In the genomic region with DNA sequence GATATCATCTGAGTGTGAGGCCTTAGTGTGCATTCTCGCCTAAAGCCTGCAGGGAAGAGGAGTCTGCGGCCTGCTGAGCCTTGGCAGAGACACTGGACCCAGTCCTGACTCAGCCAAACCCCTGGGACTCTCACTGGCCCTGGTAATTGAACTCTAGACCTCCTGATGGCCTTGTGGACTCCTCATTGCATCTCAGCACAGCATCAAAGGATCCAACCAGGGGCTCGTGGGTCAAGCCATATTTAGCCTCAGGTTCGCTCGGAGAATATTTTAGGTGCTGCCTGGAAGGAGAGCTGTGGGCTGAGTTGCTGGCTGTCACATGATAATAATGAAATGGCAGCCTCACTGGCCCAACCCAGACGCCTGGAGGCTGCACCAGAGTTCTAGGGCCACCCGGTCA, we compare ENCODE assay signal across 20 mouse cellular contexts.
DNase-seq lines count a peak whose midpoint lies in the region; ATAC-seq lines count a peak whose summit lies in the region.
"Had no signal": no experiment of that assay in that cellular context is flagged by ENCODE, and none has a peak within 500 bp of the region (broad histone marks: within the 10 kb centered on the region; RNA-seq: fewer than 3 reads in every experiment).

No protein-coding gene starts in this region.

- H3K36me3 ChIP-seq in embryonic facial prominence, embryonic 15.5 days, result no peaks in the 10 kb centered on the region
- H3K36me3 ChIP-seq in embryonic facial prominence, embryonic 10.5 days (replicated peaks), result no peaks in the 10 kb centered on the region
- H3K36me3 ChIP-seq in lung, embryonic 16.5 days (ENCODE audit: control insufficient read depth, insufficient read depth, low read length), result no peaks in the 10 kb centered on the region
- H3K36me3 ChIP-seq: embryonic facial prominence, embryonic 12.5 days; forebrain, embryonic 12.5 days; heart, embryonic 10.5 days; hindbrain, embryonic 12.5 days had no signal

- H3K27ac ChIP-seq in embryonic facial prominence, embryonic 15.5 days (replicated peaks), result 0 out of 2 replicates have a peak overlapping the region, but pooled peaks have one; percentile 80
- no peak overlapping the region for H3K27ac ChIP-seq in embryonic facial prominence, embryonic 10.5 days (replicated peaks)
- 0 out of 2 replicates have a peak overlapping the region, but pooled peaks have one; percentile 7 for H3K27ac ChIP-seq in lung, embryonic 16.5 days (ENCODE audit: low read length)
- H3K27ac ChIP-seq: embryonic facial prominence, embryonic 12.5 days; forebrain, embryonic 12.5 days; heart, embryonic 10.5 days; hindbrain, embryonic 12.5 days had no signal

- H3K9me3 ChIP-seq in embryonic facial prominence, embryonic 15.5 days (replicated peaks), result no peaks in the 10 kb centered on the region
- no peaks in the 10 kb centered on the region for H3K9me3 ChIP-seq in embryonic facial prominence, embryonic 10.5 days
- no peaks in the 10 kb centered on the region for H3K9me3 ChIP-seq in lung, embryonic 16.5 days (ENCODE audit: control insufficient read depth, low read length)
- H3K9me3 ChIP-seq: embryonic facial prominence, embryonic 12.5 days; forebrain, embryonic 12.5 days; heart, embryonic 10.5 days; hindbrain, embryonic 12.5 days had no signal

- ATAC-seq in embryonic facial prominence, embryonic 15.5 days (ENCODE audit: insufficient number of reproducible peaks, low FRiP score, low TSS enrichment, low read depth), result no peak
- no peak for ATAC-seq in lung, embryonic 16.5 days (ENCODE audit: low read depth)
- ATAC-seq: hindbrain, embryonic 16.5 days; inflammation-experienced regulatory T-cells, adult 6 months; intestine, postnatal 0 days had no signal

- H3K4me1 ChIP-seq in embryonic facial prominence, embryonic 15.5 days, result peaks cover 43% of the 10 kb centered on the region
- peaks cover 32% of the 10 kb centered on the region for H3K4me1 ChIP-seq in embryonic facial prominence, embryonic 10.5 days
- peaks cover 9% of the 10 kb centered on the region for H3K4me1 ChIP-seq in lung, embryonic 16.5 days (replicated peaks; ENCODE audit: control insufficient read depth, insufficient read depth, low read length)

- no peak for DNase-seq in embryonic facial prominence, embryonic 10.5 days (ENCODE audit: low spot score)
- DNase-seq in lung, adult 18-20 months, result no peak
- DNase-seq in adipocyte (ENCODE audit: low spot score), result peak; percentile 42
- peak; percentile 31 for DNase-seq in gastrocnemius, postnatal 14 days
- DNase-seq in thymus, postnatal 14 days, result no peak
- no peak for DNase-seq in left cerebral cortex, adult 11 months (ENCODE audit: low spot score)
- DNase-seq: adrenal gland, adult 8-10 months; cerebellum, adult 11 months; cerebellum, adult 8-10 months; embryo, embryonic 11 days; heart, adult 18-20 months had no signal

- intact Hi-C loops in gastrocnemius, postnatal 14 days (cut with DNase I; ENCODE audit: low total_unique reads), result no loop called here

- 81% methylated on average over 7 of the region's 7 CpGs for WGBS in embryonic facial prominence, embryonic 15.5 days
- WGBS in embryonic facial prominence, embryonic 10.5 days, result 79% methylated on average over 7 of the region's 7 CpGs
- 89% methylated on average over 7 of the region's 7 CpGs for WGBS in lung, embryonic 16.5 days

- H3K9ac ChIP-seq in embryonic facial prominence, embryonic 15.5 days, result no peak overlapping the region
- no peak overlapping the region for H3K9ac ChIP-seq in lung, embryonic 16.5 days (ENCODE audit: low read length)
- H3K9ac ChIP-seq: embryonic facial prominence, embryonic 12.5 days; forebrain, embryonic 12.5 days; hindbrain, embryonic 12.5 days had no signal

- peaks cover 7% of the 10 kb centered on the region; the same call in 1 of the 2 replicates for H3K27me3 ChIP-seq in embryonic facial prominence, embryonic 15.5 days
- peaks cover 85% of the 10 kb centered on the region for H3K27me3 ChIP-seq in embryonic facial prominence, embryonic 10.5 days (replicated peaks; ENCODE audit: low read depth, poor library complexity, severe bottlenecking)
- H3K27me3 ChIP-seq in lung, embryonic 16.5 days (ENCODE audit: control insufficient read depth, insufficient read depth, low read depth, low read length), result no peaks in the 10 kb centered on the region; the same call in 1 of the 2 replicates

- no peak overlapping the region for H3K4me3 ChIP-seq in embryonic facial prominence, embryonic 15.5 days (replicated peaks)
- H3K4me3 ChIP-seq in embryonic facial prominence, embryonic 10.5 days, result no peak overlapping the region
- no peak overlapping the region for H3K4me3 ChIP-seq in lung, embryonic 16.5 days (ENCODE audit: low read length)
- H3K4me3 ChIP-seq: embryonic facial prominence, embryonic 12.5 days; forebrain, embryonic 12.5 days; heart, embryonic 10.5 days; hindbrain, embryonic 12.5 days had no signal

- H3K4me2 ChIP-seq in embryonic facial prominence, embryonic 15.5 days (replicated peaks), result no peak overlapping the region
- H3K4me2 ChIP-seq in lung, embryonic 16.5 days (ENCODE audit: low read depth, low read length), result no peak overlapping the region
- H3K4me2 ChIP-seq: embryonic facial prominence, embryonic 12.5 days; forebrain, embryonic 12.5 days; hindbrain, embryonic 12.5 days had no signal

Comparison
In these comparisons a context has a peak if more than half of its experiments do, and no peak if none do; other contexts are left out.
1. DNase-seq: peak in adipocyte (single experiment) and gastrocnemius, postnatal 14 days (single experiment); none in embryonic facial prominence, embryonic 10.5 days (single experiment), lung, adult 18-20 months (0 of 2), thymus, postnatal 14 days (single experiment) and left cerebral cortex, adult 11 months (single experiment).